In genomic region chr6:108184847-108185684, GRCm38 (mm10) we compare ENCODE assay signal across 8 mouse cellular contexts. TPM values are rescaled to one million over a fixed set of nuclear protein-coding genes. Genes with fewer than 3 reads are reported as not detected.
DNase-seq lines count a peak whose midpoint lies in the region; ATAC-seq lines count a peak whose summit lies in the region.

Sumf1 (minus strand) TSS chr6:108185582.

- peak; percentile 63 for ATAC-seq in heart, embryonic 13.5 days (ENCODE audit: extremely low read depth, insufficient number of reproducible peaks, low FRiP score, low TSS enrichment)
- peak; percentile 91 for ATAC-seq in liver, embryonic 12.5 days
- ATAC-seq in stomach, embryonic 15.5 days (ENCODE audit: insufficient read depth, low FRiP score, low read depth): peak; percentile 89

- peak within 1 kb of the TSS; percentile 94 for H3K4me2 ChIP-seq in heart, embryonic 13.5 days
- peak within 1 kb of the TSS; percentile 94 for H3K4me2 ChIP-seq in liver, embryonic 12.5 days
- peak within 1 kb of the TSS; percentile 84 for H3K4me2 ChIP-seq in stomach, embryonic 15.5 days

- no peaks in the 10 kb centered on the region for H3K4me1 ChIP-seq in brown adipose tissue, adult 24 weeks (ENCODE audit: control insufficient read depth, insufficient read depth, insufficient read length, low read length)
- H3K4me1 ChIP-seq in heart, embryonic 13.5 days: peaks cover 9% of the 10 kb centered on the region
- H3K4me1 ChIP-seq in liver, embryonic 12.5 days: peaks cover 14% of the 10 kb centered on the region
- peaks cover 7% of the 10 kb centered on the region; the same call in 1 of the 2 replicates for H3K4me1 ChIP-seq in stomach, embryonic 15.5 days

- no peaks in the 10 kb centered on the region for H3K9me3 ChIP-seq in heart, embryonic 13.5 days
- no peaks in the 10 kb centered on the region for H3K9me3 ChIP-seq in liver, embryonic 12.5 days (replicated peaks)
- no peaks in the 10 kb centered on the region for H3K9me3 ChIP-seq in stomach, embryonic 15.5 days

- WGBS in heart, embryonic 13.5 days: 4% methylated on average over 49 of the region's 49 CpGs
- 3% methylated on average over 46 of the region's 49 CpGs for WGBS in liver, embryonic 12.5 days (ENCODE audit: insufficient replicate concordance)
- 4% methylated on average over 48 of the region's 49 CpGs for WGBS in stomach, embryonic 15.5 days

- H3K27me3 ChIP-seq in heart, embryonic 13.5 days (replicated peaks): peaks cover 1% of the 10 kb centered on the region; the same call in 1 of the 2 replicates
- H3K27me3 ChIP-seq in liver, embryonic 12.5 days (replicated peaks): no peaks in the 10 kb centered on the region; the same call in 1 of the 2 replicates
- H3K27me3 ChIP-seq in stomach, embryonic 15.5 days (replicated peaks): no peaks in the 10 kb centered on the region

- peak within 1 kb of the TSS; percentile 86 for H3K9ac ChIP-seq in heart, embryonic 13.5 days
- H3K9ac ChIP-seq in liver, embryonic 12.5 days: peak within 1 kb of the TSS; percentile 78
- H3K9ac ChIP-seq in stomach, embryonic 15.5 days: peak within 1 kb of the TSS; percentile 57; the same call in 1 of the 2 replicates

- peak; percentile 94 for DNase-seq in CD4-positive, CD25-positive, alpha-beta regulatory T cell, adult 2 months (ENCODE audit: low read depth, low spot score)
- peak; percentile 40 for DNase-seq in fat pad, adult 2 months (ENCODE audit: extremely low read depth, low read depth, low spot score)
- peak; percentile 97 for DNase-seq in kidney, postnatal 10 days
- peak; percentile 77 to 83 for DNase-seq in natural killer cell, adult 2 months (ENCODE audit: low spot score in 2 of 2)

- peak within 1 kb of the TSS; percentile 88 for H3K4me3 ChIP-seq in brown adipose tissue, adult 24 weeks (ENCODE audit: insufficient read depth, low read depth, low read length)
- H3K4me3 ChIP-seq in heart, embryonic 13.5 days: peak within 1 kb of the TSS; percentile 90
- H3K4me3 ChIP-seq in liver, embryonic 12.5 days: peak within 1 kb of the TSS; percentile 85
- peak within 1 kb of the TSS; percentile 86 for H3K4me3 ChIP-seq in stomach, embryonic 15.5 days (replicated peaks)

- H3K36me3 ChIP-seq in heart, embryonic 13.5 days: no peaks in the 10 kb centered on the region
- H3K36me3 ChIP-seq in liver, embryonic 12.5 days: no peaks in the 10 kb centered on the region
- H3K36me3 ChIP-seq in stomach, embryonic 15.5 days: no peaks in the 10 kb centered on the region

- H3K27ac ChIP-seq in brown adipose tissue, adult 24 weeks (replicated peaks; ENCODE audit: low read depth, low read length): no peak within 1 kb of the TSS
- no peak within 1 kb of the TSS for H3K27ac ChIP-seq in heart, embryonic 13.5 days (replicated peaks)
- peak within 1 kb of the TSS; percentile 40; the same call in 1 of the 2 replicates for H3K27ac ChIP-seq in liver, embryonic 12.5 days
- H3K27ac ChIP-seq in stomach, embryonic 15.5 days: no peak within 1 kb of the TSS

RNA-seq across cellular contexts. Expression of gene Sumf1, which starts in this region (rescaled TPM):
- 16.5 and 17.9 TPM in 2 replicates for polyA plus RNA-seq in brown adipose tissue, adult 24 weeks (2012; ENCODE audit: insufficient read depth, insufficient read length, missing spikeins)
- 18.9 and 22.1 TPM in 2 replicates for polyA plus RNA-seq in heart, embryonic 13.5 days (2015; fragmentation: Nextera tagmentation; extraction: Ambion mirVana)
- 11.9 and 12.7 TPM in 2 replicates for polyA plus RNA-seq in liver, embryonic 12.5 days (2016; fragmentation: Nextera tagmentation; extraction: Ambion mirVana)
- polyA plus RNA-seq in stomach, embryonic 15.5 days (2015; fragmentation: Nextera tagmentation; extraction: Ambion mirVana): 23.1 and 26.1 TPM in 2 replicates

Comparison
In these comparisons a context has a peak if more than half of its experiments do, and no peak if none do; other contexts are left out.
1. DNase-seq: peak in every context shown above with its lines; median percentile 97 in kidney, postnatal 10 days; 94 in CD4-positive, CD25-positive, alpha-beta regulatory T cell, adult 2 months; 80 in natural killer cell, adult 2 months; 40 in fat pad, adult 2 months.